Mouse (Mus musculus) kidney, postnatal 25 days (tissue): ENCODE measurements around the gene Stx8.

Experiments used
- DNase-seq, 2 experiments: peaks; one replicate each; pipeline ENCODE4 v3.0.0; 2021; ENCODE audit warnings: mixed read lengths in 2 of 2

Gene Stx8

GRCm38 (mm10) chr11:68089885-68090592 lies 124.0 kb downstream of the Stx8 start:
- no peak for DNase-seq

GRCm38 (mm10) chr11:68091975-68092759 lies 126.2 kb downstream of the Stx8 start:
- DNase-seq, result no peak

- no peak for DNase-seq
Observed at GRCm38 (mm10) chr11:68101598-68101997, 135.6 kb downstream of the Stx8 start.

- DNase-seq, result no peak
Observed at GRCm38 (mm10) chr11:68103480-68103879, 137.5 kb downstream of the Stx8 start.

GRCm38 (mm10) chr11:68106053-68106452 lies 140.1 kb downstream of the Stx8 start:
- DNase-seq, result no peak

GRCm38 (mm10) chr11:68113454-68114100 lies 147.6 kb downstream of the Stx8 start:
- no peak for DNase-seq

- DNase-seq, result no peak
Observed at GRCm38 (mm10) chr11:68114202-68114601, 148.2 kb downstream of the Stx8 start.

- no peak for DNase-seq
Observed at GRCm38 (mm10) chr11:68116157-68116556, 150.2 kb downstream of the Stx8 start.

- no peak for DNase-seq
Observed at GRCm38 (mm10) chr11:68117878-68118660, 152.1 kb downstream of the Stx8 start.

- no peak for DNase-seq
Observed at GRCm38 (mm10) chr11:68118679-68119078, 152.7 kb downstream of the Stx8 start.

- no peak for DNase-seq
Observed at GRCm38 (mm10) chr11:68119136-68119535, 153.1 kb downstream of the Stx8 start.

- DNase-seq, result no peak
Observed at GRCm38 (mm10) chr11:68121260-68121659, 155.3 kb downstream of the Stx8 start.

GRCm38 (mm10) chr11:68121660-68122059 lies 155.7 kb downstream of the Stx8 start:
- DNase-seq, result no peak

- no peak for DNase-seq
Observed at GRCm38 (mm10) chr11:68126071-68126470, 160.1 kb downstream of the Stx8 start.

GRCm38 (mm10) chr11:68134494-68134893 lies 168.5 kb downstream of the Stx8 start:
- DNase-seq, result no peak

- DNase-seq, result no peak
Observed at GRCm38 (mm10) chr11:68135350-68135749, 169.4 kb downstream of the Stx8 start.

GRCm38 (mm10) chr11:68136687-68137086 lies 170.7 kb downstream of the Stx8 start:
- DNase-seq, result peak in 1 of 2 experiments; percentile 6

- no peak for DNase-seq
Observed at GRCm38 (mm10) chr11:68142296-68142695, 176.3 kb downstream of the Stx8 start.

GRCm38 (mm10) chr11:68144235-68145065 lies 178.5 kb downstream of the Stx8 start:
- DNase-seq, result no peak

- no peak for DNase-seq
Observed at GRCm38 (mm10) chr11:68145066-68145585, 179.1 kb downstream of the Stx8 start.

GRCm38 (mm10) chr11:68145586-68146455 lies 179.8 kb downstream of the Stx8 start:
- DNase-seq, result no peak
